Mouse (Mus musculus): ENCODE results near the gene Lnp1.

DNA sequence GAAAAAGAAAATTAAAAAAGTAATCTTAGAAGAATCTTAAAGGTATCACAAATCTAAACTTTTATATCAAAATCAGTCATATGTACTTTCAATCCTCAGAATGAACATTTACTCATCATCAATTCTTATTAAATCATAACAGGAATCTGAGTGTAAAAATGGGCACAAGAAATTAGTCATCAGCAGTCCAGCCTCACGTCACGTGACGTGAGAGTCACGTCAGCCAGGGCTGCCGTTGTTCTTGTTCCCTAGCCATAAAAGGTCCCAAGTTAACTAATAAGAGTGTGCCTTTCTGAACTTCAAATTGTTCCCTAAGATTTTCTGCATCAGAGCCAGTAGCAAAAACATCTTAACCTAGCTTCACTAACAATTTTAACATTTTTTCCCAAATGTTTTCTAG lies 21.2 kb upstream of the Lnp1 start:
- TF ChIP-seq CTCF (IDR thresholded peaks at IDR 0.05; ENCODE audit: low read depth) (no peak), EP300 (IDR thresholded peaks at IDR 0.05; ENCODE audit: low read depth) (no peak)

Measured in heart, postnatal 0 days (tissue).